Mouse (Mus musculus) midbrain, embryonic 16.5 days (tissue): ENCODE measurements around the gene Ms4a18. TPM values are rescaled to one million over a fixed set of nuclear protein-coding genes. Genes with fewer than 3 reads are reported as not detected.

Experiments
- ATAC-seq: fragments of 200-750 bp; cut with Nextera tagmentation; 2 replicates; pipeline ENCODE4 v1.8.0; 2017; ENCODE audit warnings: moderate TSS enrichment
- H3K27ac ChIP-seq: fragments of 300-500 bp; sonication (generic); 2 replicates; pipeline ENCODE4 v1.5.1; 2014; ENCODE audit warnings: mild to moderate bottlenecking, low read length, mixed read lengths
- H3K27me3 ChIP-seq: fragments of 300-500 bp; sonication (generic); 2 replicates; pipeline ENCODE4 v1.6.1; 2014; ENCODE audit warnings: low read depth, low read length, mixed read lengths; ENCODE audit not compliant: control insufficient read depth, insufficient read depth
- H3K36me3 ChIP-seq: fragments of 300-500 bp; sonication (generic); 2 replicates; pipeline ENCODE4 v1.6.1; 2014; ENCODE audit warnings: mild to moderate bottlenecking, low read length, moderate library complexity, mixed read lengths; ENCODE audit not compliant: control insufficient read depth, insufficient read depth
- H3K4me1 ChIP-seq: fragments of 300-500 bp; sonication (generic); 2 replicates; pipeline ENCODE4 v1.6.1; 2014; ENCODE audit warnings: mild to moderate bottlenecking, low read length, mixed read lengths; ENCODE audit not compliant: control insufficient read depth, insufficient read depth
- H3K4me2 ChIP-seq: fragments of 300-500 bp; sonication (generic); 2 replicates; pipeline ENCODE4 v1.6.1; 2014; ENCODE audit warnings: mild to moderate bottlenecking, low read length, mixed read lengths
- H3K4me3 ChIP-seq: fragments of 300-500 bp; sonication (generic); 2 replicates; pipeline ENCODE4 v1.5.1; 2014; ENCODE audit warnings: low read depth, mild to moderate bottlenecking, low read length, moderate library complexity, mixed read lengths
- H3K9ac ChIP-seq: fragments of 300-500 bp; sonication (generic); 2 replicates; pipeline ENCODE4 v1.6.1; 2014; ENCODE audit warnings: low read depth, low read length, mixed read lengths
- H3K9me3 ChIP-seq: fragments of 300-500 bp; sonication (generic); replicated peaks from 2 replicates; pipeline ENCODE4 v1.6.1; 2014; ENCODE audit warnings: mild to moderate bottlenecking, low read length, mixed read lengths; ENCODE audit not compliant: control insufficient read depth, poor library complexity, severe bottlenecking
- WGBS: fragments of 180-500 bp; shearing (Covaris S2); extraction: QIAGEN DNeasy Blood & Tissue Kit; methylation state at CpG from one replicate; pipeline ENCODE4 v1.1.7; 2014; 5-methylcytosine and 5-hydroxymethylcytosine counted together
- polyA plus RNA-seq: library from polyadenylated mRNA; unstranded; fragments of >200 nt; fragmentation: Nextera tagmentation; extraction: Ambion mirVana; gene quantifications from 2 replicates; pipeline ENCODE4 v1.2.1, GENCODE M21; 2015

The Ms4a18 gene
- polyA plus RNA-seq, 1 experiment from 2014 or later: not detected

DNA sequence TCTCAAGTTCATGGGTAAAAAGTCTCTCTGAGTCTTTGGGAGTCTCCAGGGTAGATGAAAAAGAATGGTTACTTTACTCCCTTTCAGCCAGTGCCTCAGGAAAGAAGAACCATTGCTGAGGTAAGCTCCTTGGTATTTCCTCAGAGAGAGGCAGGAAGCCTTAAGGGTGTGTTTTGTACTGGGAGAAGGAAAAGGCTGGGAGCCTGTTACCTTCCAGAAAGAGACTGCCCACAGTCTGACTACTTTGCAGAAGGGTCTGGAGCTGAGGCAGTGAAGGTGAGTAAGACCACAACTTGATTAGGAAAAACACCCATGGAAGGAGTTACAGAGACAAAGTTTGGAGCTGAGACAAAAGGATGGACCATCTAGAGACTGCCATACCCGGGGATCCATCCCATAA is 30.7 kb upstream of the Ms4a18 start:
- Histone ChIP-seq H3K9me3 (no peaks in the 10 kb centered on the region), H3K4me2 (no peak overlapping the region), H3K36me3 (no peaks in the 10 kb centered on the region), H3K4me1 (peaks cover 2% of the 10 kb centered on the region; the same call in 1 of the 2 replicates), H3K27ac (no peak overlapping the region), H3K4me3 (no peak overlapping the region), H3K27me3 (no peaks in the 10 kb centered on the region), H3K9ac (no peak overlapping the region)
- 89% methylated on average over 1 of the region's 1 CpGs for whole genome bisulfite sequencing
- no peak for ATAC-seq

DNA sequence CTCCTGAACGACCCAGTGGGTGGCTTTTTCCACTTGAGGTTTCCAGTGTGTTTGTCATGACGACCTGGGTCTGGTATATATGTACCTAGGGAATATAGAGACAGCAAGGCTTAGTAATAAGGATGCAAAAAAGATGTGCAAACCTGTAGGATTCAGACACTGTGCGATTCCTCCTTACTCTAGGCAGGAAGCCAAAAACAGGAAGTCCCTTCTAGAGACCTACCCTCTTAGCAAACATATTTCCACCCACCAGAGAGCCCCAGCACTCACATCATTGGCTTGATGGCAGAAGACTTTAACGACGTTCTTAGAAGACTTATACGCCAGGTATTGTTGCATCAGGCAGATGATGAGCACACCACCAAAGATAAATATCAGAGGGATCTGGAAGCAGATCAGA is 30.2 kb upstream of the Ms4a18 start:
- 74% methylated on average over 6 of the region's 6 CpGs for WGBS
- Histone ChIP-seq H3K4me2 (no peak overlapping the region), H3K27ac (no peak overlapping the region), H3K9me3 (no peaks in the 10 kb centered on the region), H3K36me3 (no peaks in the 10 kb centered on the region), H3K4me3 (no peak overlapping the region), H3K9ac (no peak overlapping the region), H3K27me3 (no peaks in the 10 kb centered on the region), H3K4me1 (peaks cover 2% of the 10 kb centered on the region; the same call in 1 of the 2 replicates)
- no peak for ATAC-seq

DNA sequence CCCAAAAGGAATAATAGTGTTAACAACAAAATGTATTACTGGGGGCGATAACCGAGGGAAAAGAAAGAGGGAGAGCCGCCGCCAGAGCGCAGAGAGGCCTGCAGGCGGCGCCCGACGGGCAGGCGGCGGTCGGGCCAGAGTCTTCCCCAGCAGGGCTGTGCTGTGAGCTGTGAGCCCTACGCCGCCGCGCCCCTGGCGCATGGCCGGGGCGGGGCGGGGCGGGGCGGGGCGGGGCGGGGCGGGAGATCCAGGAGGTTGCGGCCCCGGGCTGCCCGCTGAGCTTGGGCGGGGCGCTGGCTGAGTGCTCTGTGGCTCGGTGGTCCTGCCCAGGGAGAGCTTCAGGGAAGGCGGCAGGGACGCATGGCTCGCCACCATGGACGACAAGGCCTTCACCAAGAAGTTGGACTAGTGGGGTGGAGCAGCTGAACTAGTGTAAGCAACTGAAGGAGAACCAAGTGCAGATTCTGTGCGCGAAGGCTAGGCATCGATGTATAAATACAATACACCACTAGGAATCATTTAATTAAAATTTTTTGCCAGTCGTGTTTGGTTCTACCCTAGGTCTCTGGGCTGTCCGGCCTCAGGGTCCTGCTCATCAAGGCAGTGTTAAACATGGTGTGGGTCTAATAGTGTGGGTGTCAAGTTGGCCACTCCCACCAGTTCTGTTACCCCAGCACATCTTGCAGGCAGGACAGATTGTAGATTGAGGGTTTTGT is 27.3 kb upstream of the Ms4a18 start:
- Histone ChIP-seq H3K9me3 (no peaks in the 10 kb centered on the region), H3K36me3 (no peaks in the 10 kb centered on the region), H3K27me3 (no peaks in the 10 kb centered on the region), H3K27ac (no peak overlapping the region), H3K4me3 (peak overlapping the region; percentile 47), H3K4me1 (peaks cover 2% of the 10 kb centered on the region; the same call in 1 of the 2 replicates), H3K9ac (peak overlapping the region; percentile 59), H3K4me2 (peak overlapping the region; percentile 77)
- 6% methylated on average over 36 of the region's 40 CpGs for WGBS
- ATAC-seq: peak; percentile 98

DNA sequence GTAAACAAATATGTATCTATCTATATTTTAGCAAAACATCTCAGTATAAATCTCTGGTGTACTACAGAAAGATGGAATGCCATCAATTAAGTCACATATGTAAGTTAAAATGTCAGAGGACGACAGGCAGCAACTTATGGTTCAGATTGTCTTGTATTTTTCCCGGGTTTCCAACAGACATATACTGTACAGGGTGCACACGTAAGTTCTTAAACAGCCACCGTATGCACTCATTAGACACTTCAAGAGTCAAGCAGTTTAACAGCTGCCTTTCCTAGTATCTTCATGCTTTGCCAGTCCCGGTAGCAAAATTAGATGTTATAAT is 26.8 kb upstream of the Ms4a18 start:
- WGBS: 26% methylated on average over 5 of the region's 5 CpGs
- Histone ChIP-seq H3K27ac (no peak overlapping the region), H3K4me2 (peak overlapping the region; percentile 77), H3K4me3 (peak overlapping the region; percentile 47), H3K9me3 (no peaks in the 10 kb centered on the region), H3K27me3 (no peaks in the 10 kb centered on the region), H3K4me1 (peaks cover 2% of the 10 kb centered on the region; the same call in 1 of the 2 replicates), H3K36me3 (no peaks in the 10 kb centered on the region), H3K9ac (peak overlapping the region; percentile 59)
- peak; percentile 84 for ATAC-seq

DNA sequence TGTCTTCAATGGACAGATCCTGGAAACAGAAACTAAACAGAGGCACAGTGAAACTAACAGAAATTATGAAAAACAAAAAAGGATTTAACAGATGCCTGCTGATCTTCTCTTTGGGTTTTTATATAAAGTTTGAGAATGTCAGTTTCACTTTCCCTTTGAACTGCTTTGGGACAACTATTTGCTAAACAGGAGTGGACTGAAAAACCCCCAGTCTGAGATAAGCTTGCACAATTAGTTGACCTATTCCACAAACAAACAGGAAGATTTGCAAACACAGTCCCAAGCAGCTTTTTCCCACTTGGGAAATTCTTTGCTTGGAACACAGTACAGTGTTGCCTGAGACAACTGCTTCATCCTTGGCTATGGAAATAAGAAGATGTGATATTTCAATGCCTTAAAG is 19.7 kb upstream of the Ms4a18 start:
- no peaks in the 10 kb centered on the region for H3K4me1 ChIP-seq
- H3K27ac ChIP-seq: no peak overlapping the region
- no peak for ATAC-seq
- H3K4me3 ChIP-seq: no peak overlapping the region
- H3K9ac ChIP-seq: no peak overlapping the region
- no peaks in the 10 kb centered on the region for H3K36me3 ChIP-seq
- H3K9me3 ChIP-seq: no peaks in the 10 kb centered on the region
- H3K27me3 ChIP-seq: no peaks in the 10 kb centered on the region
- no peak overlapping the region for H3K4me2 ChIP-seq

DNA sequence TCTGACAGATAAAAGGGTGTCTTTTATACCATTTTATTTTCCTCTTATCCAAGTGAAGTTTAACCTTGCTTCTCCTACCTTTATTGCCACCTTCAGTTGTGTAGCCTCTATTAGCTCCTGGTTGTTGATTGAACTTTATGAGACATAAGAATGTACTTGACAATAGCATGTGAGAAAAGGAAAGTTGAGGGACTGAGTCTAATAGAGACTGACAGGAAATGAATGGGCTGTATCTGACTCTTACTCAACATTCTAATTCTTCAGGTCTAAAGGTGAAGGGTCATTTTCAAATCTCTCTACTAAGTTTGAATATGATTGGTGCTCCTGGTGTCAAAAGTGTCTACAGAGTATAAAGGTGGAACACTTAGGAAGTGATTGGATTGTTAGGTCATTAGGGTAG is 4.6 kb upstream of the Ms4a18 start:
- no peak overlapping the region for H3K4me3 ChIP-seq
- no peak overlapping the region for H3K9ac ChIP-seq
- H3K4me2 ChIP-seq: no peak overlapping the region
- H3K27ac ChIP-seq: no peak overlapping the region
- no peak for ATAC-seq
- no peaks in the 10 kb centered on the region for H3K27me3 ChIP-seq
- no peaks in the 10 kb centered on the region for H3K4me1 ChIP-seq
- no peaks in the 10 kb centered on the region; the same call in 1 of the 2 replicates for H3K9me3 ChIP-seq
- no peaks in the 10 kb centered on the region for H3K36me3 ChIP-seq

DNA sequence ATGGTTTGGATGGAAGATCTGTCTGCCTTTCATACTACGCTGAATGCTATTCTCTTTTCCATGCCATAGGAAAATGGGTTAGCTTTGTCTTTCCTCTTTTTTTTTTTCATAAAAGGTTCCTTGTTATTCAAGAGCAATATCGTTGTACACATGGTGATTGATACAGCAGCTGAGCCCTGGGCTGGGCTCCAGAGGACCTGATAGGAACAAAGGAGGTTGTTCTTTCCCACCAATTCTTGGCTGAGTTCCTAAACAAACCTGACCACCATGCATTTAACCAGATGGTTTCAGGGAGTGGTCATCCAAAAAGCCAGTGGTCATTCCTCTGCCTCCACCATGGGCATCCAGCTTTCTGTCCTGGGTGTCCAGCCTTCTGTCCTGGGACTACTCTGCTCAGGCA is 580 bp downstream of the Ms4a18 start:
- 76% methylated on average over 2 of the region's 2 CpGs for WGBS
- Histone ChIP-seq H3K27ac (no peak overlapping the region), H3K9me3 (no peaks in the 10 kb centered on the region), H3K9ac (no peak overlapping the region), H3K36me3 (no peaks in the 10 kb centered on the region), H3K4me1 (no peaks in the 10 kb centered on the region), H3K4me3 (no peak overlapping the region), H3K27me3 (no peaks in the 10 kb centered on the region), H3K4me2 (no peak overlapping the region)
- no peak for ATAC-seq

DNA sequence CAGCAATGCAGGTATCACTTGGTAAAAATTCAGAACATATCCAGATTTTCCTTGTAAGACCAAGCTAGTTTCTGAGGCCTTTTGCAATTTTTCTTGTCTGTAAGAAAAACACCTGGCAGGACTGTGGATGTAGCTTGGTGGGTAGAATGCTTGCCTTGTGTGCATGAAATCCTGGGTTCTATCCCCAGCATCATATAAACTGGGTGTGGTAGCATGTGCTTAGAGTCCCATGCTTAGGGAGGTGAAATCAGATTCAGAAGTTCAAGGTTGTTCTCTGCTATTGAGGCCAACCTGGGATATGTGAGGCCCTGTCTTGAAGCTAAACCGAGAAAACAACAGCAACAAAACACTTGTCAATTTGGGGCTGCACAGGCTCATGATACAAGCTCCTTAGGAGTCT is 1.8 kb downstream of the Ms4a18 start:
- Histone ChIP-seq H3K4me2 (no peak overlapping the region), H3K9ac (no peak overlapping the region), H3K27me3 (no peaks in the 10 kb centered on the region), H3K27ac (no peak overlapping the region), H3K36me3 (no peaks in the 10 kb centered on the region), H3K4me3 (no peak overlapping the region), H3K4me1 (no peaks in the 10 kb centered on the region), H3K9me3 (no peaks in the 10 kb centered on the region)
- no peak for ATAC-seq
- 72% methylated on average over 1 of the region's 1 CpGs for WGBS

DNA sequence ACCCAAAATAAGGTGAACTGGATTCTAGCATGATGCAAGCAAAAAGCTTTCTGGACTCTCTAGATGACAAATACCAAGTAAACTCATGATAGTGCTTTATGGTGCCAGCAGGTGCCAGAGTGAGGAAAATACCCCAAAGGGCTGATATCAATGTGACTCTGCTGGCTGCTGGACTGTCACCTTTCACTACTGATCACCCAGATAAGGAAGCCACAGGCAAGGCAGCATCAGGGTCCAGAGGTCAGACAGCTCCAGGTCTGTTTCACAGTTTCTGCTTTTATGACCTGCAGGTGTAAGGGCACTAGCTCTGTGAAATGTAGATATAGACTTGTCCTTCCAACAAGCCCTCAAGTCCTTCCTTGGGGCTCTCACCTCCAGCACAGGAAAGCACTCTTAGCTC is 2.4 kb downstream of the Ms4a18 start:
- ATAC-seq: no peak
- Histone ChIP-seq H3K4me3 (no peak overlapping the region), H3K27ac (no peak overlapping the region)

More for the DNA sequence above, 2.4 kb downstream of the Ms4a18 start:
- Histone ChIP-seq H3K4me2 (no peak overlapping the region), H3K9ac (no peak overlapping the region), H3K4me1 (no peaks in the 10 kb centered on the region), H3K36me3 (no peaks in the 10 kb centered on the region), H3K27me3 (no peaks in the 10 kb centered on the region), H3K9me3 (no peaks in the 10 kb centered on the region)
